Mouse (Mus musculus) sigmoid colon, adult 10 weeks (tissue): ENCODE measurements around the gene Olfr558. TPM values are rescaled to one million over a fixed set of nuclear protein-coding genes. Genes with fewer than 3 reads are reported as not detected.

Experiments
- polyA plus RNA-seq: library from polyadenylated mRNA; stranded (reverse); fragments of 350-450 nt; fragmentation: Illumina TruSeq; extraction: RNeasy Lipid Tissue Mini Kit (QIAGEN cat#74804); gene quantifications from one replicate; pipeline ENCODE4 v1.2.3, GENCODE M21; 2014; ENCODE audit warnings: low read depth, low replicate concordance

Gene Olfr558
- 5.8 TPM for polyA plus RNA-seq

GRCm38 (mm10) chr7:102701915-102702314 lies at the start of gene Olfr558:
TSS of gene Olfr558 (plus strand) at chr7:102702215.

GRCm38 (mm10) chr7:102658523-102658922 lies 43.5 kb upstream of the Olfr558 start, which contains the start of gene Olfr555:
TSS of gene Olfr555 (plus strand) at chr7:102658823.

GRCm38 (mm10) chr7:102664599-102664998 lies 37.4 kb upstream of the Olfr558 start, which contains the start of gene Olfr556:
TSS of gene Olfr556 (plus strand) at chr7:102664899.

GRCm38 (mm10) chr7:102686944-102687501 lies 15.0 kb upstream of the Olfr558 start, which contains the start of gene Trim68:
TSS of gene Trim68 (minus strand) at chr7:102687327.

GRCm38 (mm10) chr7:102695358-102696125 lies 6.5 kb upstream of the Olfr558 start, which contains the start of gene Olfr557:
TSS of gene Olfr557 (plus strand) at chr7:102695910.

GRCm38 (mm10) chr7:102718970-102719369 lies 17.0 kb downstream of the Olfr558 start, which contains the start of gene Olfr33:
TSS of gene Olfr33 (minus strand) at chr7:102719070.

GRCm38 (mm10) chr7:102727391-102727790 lies 25.4 kb downstream of the Olfr558 start, which contains the start of gene Olfr559:
TSS of gene Olfr559 (minus strand) at chr7:102727491.

GRCm38 (mm10) chr7:102759266-102759665 lies 57.3 kb downstream of the Olfr558 start, which contains the start of the genes Olfr560 and Olfr78:
TSS of gene Olfr560 (minus strand) at chr7:102759366.
TSS of gene Olfr78 (minus strand) at chr7:102759471.

Other genes with a start within 250 kb of the Olfr558 start
- gene Olfr543, start 220.5 kb upstream of the Olfr558 start, polyA plus RNA-seq = not detected
- gene Olfr544, start 213.9 kb upstream of the Olfr558 start, polyA plus RNA-seq = not detected
- not detected for gene Olfr545, start 202.6 kb upstream of the Olfr558 start, polyA plus RNA-seq
- not detected for gene Olfr547, start 167.5 kb upstream of the Olfr558 start, polyA plus RNA-seq
- gene Olfr548-ps1, start 161.3 kb upstream of the Olfr558 start, polyA plus RNA-seq = not detected
- not detected for gene Olfr549, start 152.3 kb upstream of the Olfr558 start, polyA plus RNA-seq
- gene Trim21, start 136.7 kb upstream of the Olfr558 start, polyA plus RNA-seq = 18.4 TPM
- gene Olfr550, start 130.8 kb upstream of the Olfr558 start, polyA plus RNA-seq = not detected
- not detected for gene Olfr551, start 110.3 kb upstream of the Olfr558 start, polyA plus RNA-seq
- not detected for gene Olfr552, start 104.4 kb upstream of the Olfr558 start, polyA plus RNA-seq
- not detected for gene Olfr553, start 84.0 kb upstream of the Olfr558 start, polyA plus RNA-seq
- not detected for gene Olfr554, start 63.8 kb upstream of the Olfr558 start, polyA plus RNA-seq
- gene Olfr555, start 43.4 kb upstream of the Olfr558 start, polyA plus RNA-seq = not detected
- not detected for gene Olfr556, start 37.3 kb upstream of the Olfr558 start, polyA plus RNA-seq
- gene Trim68, start 14.9 kb upstream of the Olfr558 start, polyA plus RNA-seq = 12.6 TPM
- gene Olfr557, start 6.3 kb upstream of the Olfr558 start, polyA plus RNA-seq = not detected
- gene Olfr33, start 16.9 kb downstream of the Olfr558 start, polyA plus RNA-seq = not detected
- not detected for gene Olfr559, start 25.3 kb downstream of the Olfr558 start, polyA plus RNA-seq
- gene Olfr560, start 57.2 kb downstream of the Olfr558 start, polyA plus RNA-seq = 2.3 TPM
- gene Olfr78, start 57.3 kb downstream of the Olfr558 start, polyA plus RNA-seq = 25.4 TPM
- gene Olfr561, start 69.0 kb downstream of the Olfr558 start, polyA plus RNA-seq = not detected
- gene Olfr564, start 101.3 kb downstream of the Olfr558 start, polyA plus RNA-seq = not detected
- not detected for gene Olfr566, start 156.6 kb downstream of the Olfr558 start, polyA plus RNA-seq
- not detected for gene Olfr568, start 174.9 kb downstream of the Olfr558 start, polyA plus RNA-seq
- gene Olfr569, start 188.7 kb downstream of the Olfr558 start, polyA plus RNA-seq = not detected
- gene Olfr570, start 192.4 kb downstream of the Olfr558 start, polyA plus RNA-seq = not detected
- not detected for gene Olfr571, start 215.3 kb downstream of the Olfr558 start, polyA plus RNA-seq
- not detected for gene Olfr572, start 222.2 kb downstream of the Olfr558 start, polyA plus RNA-seq
- not detected for gene Olfr573-ps1, start 240.4 kb downstream of the Olfr558 start, polyA plus RNA-seq
- not detected for gene Olfr574, start 246.3 kb downstream of the Olfr558 start, polyA plus RNA-seq